Mouse (Mus musculus): ENCODE measurements around the gene Treh.

GRCm38 (mm10) chr9:44697866-44698265 is 24.8 kb downstream of the Treh start:
- no peak for TF ChIP-seq CTCF (IDR thresholded peaks at IDR 0.05; ENCODE audit: borderline replicate concordance, control insufficient read depth, extremely low read depth, insufficient read depth, low read length, poor library complexity)
- TF ChIP-seq POLR2A (IDR thresholded peaks at IDR 0.05; ENCODE audit: control insufficient read depth, extremely low read depth, insufficient read depth, low read length, poor library complexity), result no peak
